Mouse (Mus musculus) adrenal gland, adult 8-10 months (tissue): ENCODE results near the gene Hsd11b1. TPM values are rescaled to one million over a fixed set of nuclear protein-coding genes. Genes with fewer than 3 reads are reported as not detected.
"Not testable (repeated sequence)": the region's sequence is repeated elsewhere in the genome, so short reads cannot be mapped to it uniquely, and the experiment has no call there.

Experiments
- DNase-seq: peaks from one replicate; pipeline ENCODE4 v3.0.0; 2022
- total RNA-seq, 4 experiments: library from RNA; stranded (reverse); gene quantifications; 2 replicates each; pipeline ENCODE4 v1.2.4; 2022

The Hsd11b1 gene
- total RNA-seq, result 10 to 100 TPM; 58.1 to 94.0 (median 71.6) TPM

DNA sequence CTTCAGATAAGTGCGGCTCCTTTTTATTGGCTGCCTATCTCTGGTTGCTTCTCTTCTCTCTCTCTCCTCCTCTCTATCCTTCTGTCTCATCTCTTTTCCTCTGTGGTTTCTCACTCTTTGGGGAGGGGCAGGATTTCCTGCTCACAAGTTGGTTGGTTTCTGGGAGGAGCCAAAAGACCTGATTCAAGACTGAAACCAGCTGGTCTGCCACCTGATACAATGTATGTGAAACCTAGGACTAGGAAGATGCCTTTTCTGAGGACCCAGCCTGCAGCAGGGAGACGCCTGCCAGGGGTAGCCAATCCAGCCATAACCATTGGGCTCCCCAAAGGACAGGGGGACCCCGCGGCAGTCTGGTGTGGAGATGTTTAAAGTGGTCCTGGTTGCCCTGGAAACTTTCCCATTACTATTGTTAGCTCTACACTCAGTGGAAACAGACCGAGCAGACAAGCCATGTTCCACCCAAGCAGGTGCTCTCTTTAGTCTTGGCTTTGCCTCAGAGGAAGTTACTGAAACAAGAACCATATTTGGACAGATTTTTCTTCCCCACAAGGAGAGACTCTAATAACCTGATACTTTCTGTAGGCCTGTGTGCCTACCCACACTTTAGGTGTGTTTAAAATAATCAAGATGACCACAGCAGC, at the start of gene Hsd11b1:
Hsd11b1 (minus strand) TSS at position 121 of the 644 bp plus-strand sequence.
- DNase-seq, result no peak

DNA sequence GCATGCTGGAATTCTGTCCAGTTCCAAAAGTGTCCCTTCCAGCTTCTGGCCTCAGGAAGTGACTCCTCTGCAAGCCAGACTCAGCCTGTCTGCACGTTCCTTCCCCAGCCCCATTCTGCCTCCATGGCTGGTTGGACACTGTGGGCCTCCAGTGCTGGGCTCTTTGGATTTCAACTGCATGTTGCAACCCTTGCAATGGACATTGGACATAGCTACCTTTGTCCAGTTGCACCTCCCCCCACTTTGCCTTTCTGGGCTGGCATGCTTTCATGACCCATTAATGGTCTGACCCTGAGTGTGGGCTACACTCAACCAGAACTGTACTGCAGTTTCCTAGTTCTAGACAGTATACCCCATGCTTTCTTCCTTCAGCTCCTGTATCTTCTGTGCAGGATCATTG, 47.7 kb upstream of the Hsd11b1 start:
- no peak for DNase-seq

DNA sequence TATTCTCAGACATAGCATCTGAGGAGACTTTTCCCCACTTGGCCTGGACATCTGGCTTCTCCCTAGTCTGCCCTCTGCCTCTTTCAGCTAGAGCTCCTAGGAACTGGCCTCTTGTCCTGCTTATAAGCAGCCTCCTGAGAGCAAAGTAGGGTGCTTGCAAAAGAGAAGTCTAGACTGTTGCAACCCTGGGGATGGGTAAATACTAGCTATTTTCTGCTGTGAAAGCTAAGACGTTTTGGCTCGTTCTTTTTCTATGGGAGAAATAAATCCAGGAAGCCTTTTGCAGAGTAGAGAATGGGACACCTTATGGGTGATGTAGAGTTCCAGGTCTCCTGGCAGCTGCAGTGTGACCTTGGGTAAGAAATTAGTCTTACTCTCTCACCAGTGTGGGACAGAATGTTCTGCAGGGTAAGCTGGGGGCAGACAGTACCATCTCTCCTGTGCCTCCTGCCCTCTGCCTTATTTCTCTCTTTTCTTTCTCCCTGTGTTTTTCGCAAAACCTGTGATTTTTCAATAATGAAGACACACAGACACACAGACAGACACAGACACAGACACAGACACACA, 46.7 kb upstream of the Hsd11b1 start:
- no peak for DNase-seq

DNA sequence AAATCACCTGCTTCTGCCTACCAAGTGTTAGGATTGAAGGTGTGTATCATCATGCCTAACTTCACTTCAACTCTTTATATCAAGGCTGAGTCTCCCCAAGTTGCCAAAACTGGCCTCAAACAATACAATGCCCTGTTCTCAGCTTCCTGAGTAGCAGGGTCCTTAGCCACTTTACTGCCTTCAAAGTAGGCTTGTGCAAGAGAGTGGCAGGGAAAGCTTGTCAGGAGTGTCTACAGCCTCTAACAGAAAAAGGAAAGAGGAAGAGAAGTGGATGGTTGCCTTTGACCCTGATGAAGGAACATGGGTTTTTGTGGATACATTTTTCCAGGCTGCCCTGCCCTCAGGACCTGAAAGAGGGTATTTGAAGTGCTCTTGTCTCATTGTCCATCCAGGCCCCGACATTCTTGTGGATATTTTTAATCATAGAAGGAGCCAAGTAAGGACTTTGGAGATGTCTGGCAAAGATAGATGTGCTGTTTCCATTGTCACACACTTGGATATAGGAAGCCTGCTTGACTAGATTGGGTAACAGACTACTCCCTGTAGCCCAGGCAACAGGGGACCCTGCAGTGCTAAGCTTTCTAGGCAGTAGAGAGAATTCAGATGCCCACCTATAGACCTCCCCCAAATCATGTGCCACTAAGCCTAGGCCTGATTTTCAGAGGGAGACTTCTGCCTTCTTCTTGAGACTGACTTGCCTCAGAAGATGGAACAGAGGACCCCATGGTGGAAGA, 46.1 kb upstream of the Hsd11b1 start:
- no peak for DNase-seq

DNA sequence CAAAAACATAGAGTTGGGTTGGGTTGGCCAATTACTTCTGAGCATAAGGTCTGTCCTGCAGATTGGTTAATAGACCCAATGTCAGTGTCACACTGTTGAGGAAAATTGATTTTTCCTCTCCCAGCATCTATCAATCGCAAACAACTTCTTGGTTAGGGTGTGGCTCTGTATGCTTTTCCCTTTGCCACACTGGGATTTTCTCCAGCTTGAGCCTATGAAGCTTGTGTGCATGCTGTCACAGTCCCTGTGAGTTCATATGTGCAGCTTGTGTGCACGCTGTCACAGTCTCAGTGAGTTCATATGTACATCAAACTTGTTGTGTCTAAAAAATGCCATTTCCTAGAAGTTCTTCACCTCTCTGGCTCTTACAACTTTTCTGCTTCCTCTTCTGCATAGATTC, 43.0 kb upstream of the Hsd11b1 start:
- no peak for DNase-seq

DNA sequence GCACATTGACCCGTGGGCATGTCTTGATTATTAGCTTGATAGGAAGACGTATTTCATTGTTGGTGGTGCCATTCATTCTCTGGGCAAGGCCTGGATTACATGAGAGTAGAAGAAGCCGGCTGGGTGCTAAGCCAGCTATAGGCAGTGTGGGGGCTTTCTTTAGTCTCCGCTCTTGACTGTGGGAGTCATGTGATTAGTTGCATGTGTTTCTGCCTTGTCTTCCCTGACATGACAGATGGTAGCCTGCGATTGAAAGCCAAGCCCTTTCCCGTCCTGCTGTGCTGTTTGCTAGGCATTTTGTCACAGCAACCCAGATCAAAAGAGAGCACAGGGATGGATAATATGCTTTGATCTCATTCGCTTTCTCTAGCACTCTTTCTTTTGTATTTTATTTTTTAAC, 41.5 kb upstream of the Hsd11b1 start:
- no peak for DNase-seq

DNA sequence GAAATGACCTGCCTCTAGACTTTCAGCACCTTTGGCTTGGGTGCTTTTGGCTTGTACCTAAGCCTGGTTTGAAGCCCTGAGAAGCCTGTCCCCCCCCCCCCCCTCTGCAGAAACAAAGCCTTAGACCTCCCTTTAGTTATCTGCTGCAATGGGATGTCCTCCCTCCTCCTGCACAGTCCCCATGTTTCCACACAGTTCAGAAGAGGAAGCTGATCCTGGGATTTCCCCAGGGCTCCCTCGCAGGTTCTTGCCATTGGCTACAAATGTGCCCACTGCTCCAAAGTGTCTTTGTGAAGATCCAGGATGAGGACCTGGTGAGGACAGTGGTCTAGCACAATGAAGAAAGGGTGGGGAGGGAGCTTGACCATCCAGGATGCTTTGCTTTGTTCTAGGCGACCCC, 39.2 kb upstream of the Hsd11b1 start:
- no peak for DNase-seq

DNA sequence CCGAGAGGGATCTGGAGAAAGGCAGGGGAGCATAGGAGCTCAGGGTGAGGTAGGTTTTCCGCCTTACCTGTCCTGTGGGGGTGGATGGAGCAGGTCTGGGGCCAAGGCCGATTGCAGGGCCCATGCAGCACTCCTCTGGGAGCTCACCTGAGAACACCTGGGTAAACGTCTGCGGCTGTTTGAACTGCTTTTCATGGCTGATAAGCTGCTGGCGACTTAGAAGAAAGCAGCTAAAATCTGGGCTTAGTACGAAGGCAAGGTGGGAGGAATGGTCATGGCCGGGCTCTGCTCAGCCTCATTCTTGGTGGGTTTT, 38.2 kb upstream of the Hsd11b1 start:
- no peak for DNase-seq

DNA sequence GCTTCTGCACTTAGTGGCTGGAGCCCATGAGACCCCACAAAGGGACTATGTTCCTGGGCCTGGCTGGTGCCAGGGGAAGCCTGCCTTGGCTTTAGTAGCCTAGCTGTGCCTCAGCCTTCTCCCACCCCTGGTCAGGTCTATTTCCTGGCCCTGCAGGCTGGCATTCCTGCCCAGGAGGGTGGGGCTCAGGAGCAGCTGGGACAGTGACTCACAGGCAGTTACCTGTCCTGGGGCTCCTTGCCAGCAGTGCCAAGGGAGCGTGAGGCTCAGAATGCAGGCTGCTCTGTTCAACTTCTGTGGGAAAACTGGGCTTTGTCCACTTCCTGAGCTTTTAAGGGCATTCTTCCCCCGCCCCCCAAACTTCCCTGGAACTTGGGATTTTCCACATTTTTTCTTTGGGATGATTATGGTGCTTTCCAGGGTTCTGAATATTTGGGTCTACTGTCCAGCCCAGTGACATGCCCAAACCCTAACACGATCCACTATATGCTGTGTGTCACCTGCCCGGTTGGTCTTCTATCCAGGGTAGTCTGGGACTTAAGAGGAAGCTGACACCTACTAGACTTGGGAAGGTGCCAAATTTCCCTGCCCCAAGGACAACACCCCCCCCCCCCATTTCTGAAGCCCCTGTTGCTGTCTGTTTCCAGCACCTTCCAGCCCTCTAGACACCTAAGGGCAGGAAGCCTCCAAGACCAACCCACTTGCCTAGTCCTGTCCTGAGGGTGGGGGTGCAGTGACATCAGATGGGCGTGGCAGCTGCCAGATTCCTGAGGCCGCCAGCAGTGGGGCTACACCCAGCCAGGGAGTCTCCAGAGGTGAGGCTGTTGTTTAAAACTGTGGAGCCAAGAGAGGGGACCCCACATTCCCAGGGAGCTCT, 37.6 kb upstream of the Hsd11b1 start:
- DNase-seq, result no peak

DNA sequence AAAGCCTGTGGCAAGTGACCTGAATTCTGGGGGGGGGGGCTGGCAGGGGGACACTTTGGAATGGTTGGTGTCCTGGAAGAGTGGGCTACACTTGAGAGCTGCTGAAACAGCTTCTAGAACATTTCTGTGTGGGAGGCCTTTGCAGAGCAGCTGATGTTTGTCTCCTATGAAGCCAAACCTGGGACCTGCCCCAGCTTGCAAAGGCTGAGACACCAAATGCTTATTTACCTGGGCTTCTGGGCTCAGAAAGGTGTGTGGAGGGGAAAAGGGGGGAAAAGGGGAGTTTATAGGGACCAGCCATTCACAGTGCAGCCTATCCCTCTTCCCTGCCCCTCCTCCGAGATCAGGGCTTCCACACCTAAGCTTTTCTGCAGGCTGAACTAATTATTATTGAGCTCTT, 36.1 kb upstream of the Hsd11b1 start:
- no peak for DNase-seq

DNA sequence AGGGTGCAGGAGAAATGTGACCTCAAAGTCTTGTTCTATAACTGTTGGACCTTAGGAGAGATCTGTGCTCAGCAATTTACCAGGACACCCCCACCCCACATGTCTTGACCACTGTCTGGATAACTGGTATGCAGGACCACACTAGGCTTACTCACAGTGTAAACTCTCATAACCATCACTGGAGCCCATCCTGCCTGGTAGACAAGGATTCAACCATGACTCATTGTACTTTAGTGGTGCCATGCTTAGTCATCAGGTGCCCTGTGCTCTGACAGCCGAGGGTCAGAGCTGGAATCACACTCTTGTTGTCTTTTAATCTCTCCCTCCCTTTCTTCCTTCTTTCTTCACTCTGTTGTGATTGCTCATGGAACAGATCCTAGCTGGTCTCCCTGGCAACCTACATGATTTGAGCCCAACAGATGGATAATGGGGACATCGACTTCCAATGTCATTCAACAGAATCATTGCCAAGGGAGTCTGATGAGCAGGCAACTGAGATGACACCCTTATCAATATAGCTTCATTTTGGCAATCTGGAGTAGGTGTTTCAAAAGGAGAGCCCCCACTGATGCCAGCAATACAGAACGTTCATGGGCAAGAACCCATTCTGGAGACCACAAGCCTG, 34.4 kb upstream of the Hsd11b1 start:
- DNase-seq, result peak; percentile 31

DNA sequence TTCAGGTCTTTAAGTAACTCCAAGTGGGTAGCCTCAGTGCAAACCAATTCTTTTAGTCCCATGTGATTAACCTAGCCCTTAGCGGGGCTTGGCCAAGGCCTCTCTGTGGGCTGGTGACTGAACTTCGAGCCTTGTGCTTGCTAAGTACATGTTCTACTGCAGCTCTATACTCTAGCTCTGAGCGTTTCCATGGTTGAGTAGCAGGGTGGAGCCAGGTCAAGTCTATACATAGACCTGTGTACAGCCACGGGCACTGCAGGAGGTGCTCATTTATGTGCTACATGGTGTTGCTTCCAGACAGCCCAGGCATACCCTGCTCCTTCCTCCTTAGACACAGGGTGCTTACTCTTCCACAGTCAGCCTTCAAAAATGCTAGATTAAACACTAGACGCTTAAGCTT, 32.0 kb upstream of the Hsd11b1 start:
- no peak for DNase-seq

DNA sequence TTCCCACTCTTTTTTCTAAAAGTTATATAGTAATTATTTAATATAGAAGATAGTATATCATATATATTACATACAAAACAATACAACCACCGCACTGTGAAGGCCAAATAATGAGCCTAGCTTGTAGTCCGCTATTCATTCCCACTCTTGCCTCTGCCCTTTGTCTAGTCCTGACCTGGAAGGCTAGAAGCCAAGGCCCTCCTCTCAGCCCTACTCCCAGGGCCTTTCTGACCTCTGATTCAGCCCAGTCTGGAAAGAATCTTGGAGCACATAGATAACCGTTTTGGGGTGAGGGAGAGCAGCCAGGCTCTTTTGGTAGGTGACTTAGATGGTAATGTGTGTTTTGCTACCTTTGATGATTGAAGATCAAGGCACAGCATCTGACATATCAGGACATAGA, 30.1 kb upstream of the Hsd11b1 start:
- DNase-seq, result no peak

DNA sequence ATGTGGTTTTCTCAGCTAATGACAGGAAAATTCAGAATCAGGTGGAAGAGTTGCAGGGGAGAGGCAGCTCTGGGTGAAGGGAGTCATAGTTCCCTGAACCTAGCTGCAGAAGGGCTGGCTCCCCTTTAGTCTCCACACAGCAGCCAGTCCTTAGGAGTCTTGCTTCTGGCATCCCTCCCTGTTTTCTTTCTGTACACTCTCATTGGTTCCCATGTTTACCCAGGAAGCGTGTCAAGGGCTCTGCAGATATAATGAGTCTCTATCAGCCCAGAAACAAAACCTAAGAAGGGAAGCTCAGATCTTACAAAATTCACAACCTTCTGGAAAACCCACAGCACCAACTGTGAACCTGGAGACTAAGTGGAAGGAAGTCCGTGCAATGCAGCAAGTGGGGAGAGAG, 29.2 kb upstream of the Hsd11b1 start:
- no peak for DNase-seq

DNA sequence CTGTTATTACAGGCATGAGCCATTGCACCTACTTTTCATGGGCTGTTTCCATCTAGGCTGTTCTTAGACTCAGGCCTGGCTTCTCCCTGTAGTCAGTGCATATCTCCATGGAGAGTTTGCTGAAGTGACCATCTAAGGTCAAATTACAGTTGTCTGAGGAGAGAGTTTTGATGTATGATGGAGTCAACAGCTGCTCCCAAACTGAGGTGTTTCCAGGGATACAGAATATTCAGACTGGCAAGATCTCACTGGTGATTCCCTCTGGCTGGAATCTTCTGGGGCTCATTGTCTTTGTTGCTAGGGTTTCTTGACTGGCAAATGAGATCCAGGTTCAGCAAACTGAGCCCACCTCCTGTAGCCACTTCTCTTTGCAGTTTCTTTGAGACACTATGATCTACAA, 26.8 kb upstream of the Hsd11b1 start:
- no peak for DNase-seq

DNA sequence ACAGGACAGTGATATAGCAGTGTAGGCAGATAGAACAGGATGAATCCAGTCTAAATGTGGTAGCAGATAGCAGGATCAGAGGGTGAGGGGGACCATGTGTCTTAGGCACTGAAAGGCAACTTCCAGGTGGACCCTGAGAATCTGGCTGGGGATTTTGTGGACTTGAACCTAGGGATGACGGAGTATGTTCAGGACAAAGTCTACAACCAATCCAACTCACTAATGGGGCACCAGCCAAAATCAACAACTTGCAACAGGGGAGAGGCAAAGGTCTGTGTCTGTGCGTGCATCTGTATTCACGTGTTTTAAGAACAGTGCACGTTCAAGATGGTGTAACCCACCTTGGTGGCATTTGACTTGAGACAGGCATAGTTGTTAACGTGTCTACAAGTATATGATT, 26.0 kb upstream of the Hsd11b1 start:
- no peak for DNase-seq

DNA sequence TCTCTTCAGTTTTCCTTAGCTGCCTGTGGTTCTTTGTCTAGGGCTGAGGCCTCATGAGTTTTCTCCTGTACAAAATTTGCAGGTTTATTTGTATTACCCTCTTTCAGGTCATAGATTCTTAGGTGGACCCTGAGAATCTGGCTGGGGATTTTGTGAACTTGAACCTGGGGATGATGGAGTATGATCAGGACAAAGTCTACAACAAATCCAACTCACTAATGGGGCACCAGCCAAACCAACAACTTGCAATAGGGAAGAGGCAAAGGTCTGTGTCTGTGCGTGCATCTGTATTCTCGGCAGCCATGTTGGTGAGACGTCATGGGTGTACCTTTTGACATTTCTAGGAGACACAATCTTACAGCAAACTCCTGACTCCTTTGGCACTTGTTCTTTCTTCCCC, 25.2 kb upstream of the Hsd11b1 start:
- no peak for DNase-seq

DNA sequence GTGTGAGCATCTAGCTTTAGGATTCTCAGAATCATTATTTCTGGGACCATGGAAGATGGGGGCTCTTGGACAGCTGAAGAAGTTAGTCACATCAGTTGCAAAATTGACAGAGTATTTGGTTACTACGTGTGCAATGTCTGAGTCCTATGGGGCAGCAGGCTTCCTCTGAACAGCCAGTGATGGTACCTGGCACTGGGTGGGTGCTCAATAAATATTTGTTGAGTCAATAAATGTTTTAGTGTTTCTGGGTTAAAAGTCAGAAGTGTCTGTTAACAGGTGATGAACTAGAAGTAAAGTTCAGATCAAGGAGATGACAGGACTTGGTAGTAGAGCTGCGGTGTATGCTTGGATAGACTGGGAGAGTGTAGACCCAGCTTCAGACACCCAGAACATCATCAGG, 23.7 kb upstream of the Hsd11b1 start:
- DNase-seq, result no peak

DNA sequence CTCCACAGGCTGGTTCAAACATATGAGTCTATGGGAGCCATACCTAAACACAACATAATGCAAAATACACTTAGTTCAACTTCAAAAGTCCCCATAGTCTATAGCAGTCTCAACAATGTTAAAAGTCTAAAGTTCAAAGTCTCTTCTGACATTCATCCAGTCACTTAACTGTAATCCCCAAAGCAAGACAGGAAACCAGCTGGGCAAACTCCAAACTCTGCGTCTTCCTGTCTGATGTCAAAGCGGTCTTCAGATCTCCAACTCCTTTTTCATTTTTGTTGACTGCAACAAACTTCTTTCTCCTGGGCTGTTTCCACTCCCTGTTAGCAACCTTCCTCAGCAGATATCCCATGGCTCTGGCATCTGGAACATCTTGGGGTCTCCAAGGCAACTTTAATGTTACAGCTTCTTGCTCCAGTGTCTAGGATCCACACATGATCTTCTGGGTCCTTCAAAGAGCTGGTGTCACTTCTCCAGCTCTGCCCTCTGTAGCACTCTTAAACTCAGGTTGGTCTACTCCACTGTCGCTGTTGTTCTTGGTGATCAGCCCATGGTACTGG, 22.0 kb upstream of the Hsd11b1 start:
- not testable (repeated sequence) for DNase-seq

DNA sequence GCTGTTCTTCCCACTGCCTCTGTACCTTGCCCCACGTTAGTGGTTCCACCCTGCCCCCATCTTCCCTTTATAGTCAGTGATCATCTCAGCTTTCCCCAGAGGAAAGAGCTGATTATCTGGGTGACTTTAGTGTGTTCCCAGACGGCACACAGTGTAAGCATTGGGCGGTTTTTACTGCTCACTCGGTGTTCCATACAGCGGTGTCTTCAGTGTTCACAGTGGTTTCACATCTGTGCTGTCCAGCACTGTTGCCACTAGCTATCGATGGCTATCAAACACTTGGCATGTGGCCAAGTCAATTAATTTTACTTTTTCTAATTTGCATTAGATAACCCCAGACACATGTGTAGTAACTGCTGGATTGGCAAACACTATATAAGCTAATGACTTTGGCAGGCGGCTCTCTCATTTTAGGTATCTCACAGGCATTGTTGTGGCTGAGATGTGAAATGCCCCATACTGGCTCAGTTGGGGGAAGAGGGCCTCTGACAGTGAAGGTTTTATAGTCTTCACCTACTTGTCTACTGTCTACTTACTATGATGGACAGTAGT, 20.4 kb upstream of the Hsd11b1 start:
- no peak for DNase-seq

DNA sequence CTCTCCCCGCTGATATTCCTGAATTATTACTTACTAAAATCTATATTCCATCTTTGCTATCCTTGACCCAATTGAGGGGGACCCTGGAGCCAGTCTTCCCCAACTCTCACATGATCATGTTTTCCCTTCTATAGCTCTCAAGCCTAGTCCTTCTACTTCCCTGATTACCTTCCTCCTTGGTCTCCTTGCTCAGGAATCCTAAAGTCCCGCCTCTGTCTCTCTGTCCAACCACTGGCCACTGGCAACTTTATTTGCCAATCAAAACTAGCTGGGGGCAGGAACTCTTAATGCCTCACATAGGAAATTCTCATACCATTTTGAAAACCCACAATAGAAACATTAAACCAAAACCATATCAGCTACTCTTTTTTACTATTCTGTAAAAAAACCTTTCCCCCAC, 17.5 kb upstream of the Hsd11b1 start:
- no peak for DNase-seq

DNA sequence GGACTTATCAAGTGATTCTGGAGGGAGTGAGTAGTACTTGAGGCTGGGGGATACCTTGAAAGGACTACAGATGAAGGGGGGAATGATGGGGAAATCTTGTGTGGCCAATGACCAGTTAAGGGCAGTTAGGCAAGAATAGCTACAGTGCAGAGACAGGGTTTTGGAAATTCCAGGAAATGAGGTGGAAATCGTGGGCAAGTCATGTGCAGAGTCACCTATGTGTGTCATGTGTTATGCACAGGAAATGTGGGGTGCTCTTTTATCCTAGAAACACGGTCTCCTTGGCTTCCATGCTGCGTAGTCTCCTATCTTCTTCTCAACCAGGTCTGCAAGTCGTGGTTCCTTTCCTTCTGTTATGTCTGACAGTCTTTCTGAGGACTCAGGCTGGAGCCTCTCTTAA, 15.6 kb upstream of the Hsd11b1 start:
- no peak for DNase-seq
